Mouse (Mus musculus) embryo, embryonic 10 days (tissue): ENCODE measurements around the gene St6galnac6.

ENCODE experiments used
- DNase-seq: peaks from one replicate; pipeline ENCODE4 v3.0.0-alpha.2; 2015; ENCODE audit warnings: low spot score

The St6galnac6 gene

DNA sequence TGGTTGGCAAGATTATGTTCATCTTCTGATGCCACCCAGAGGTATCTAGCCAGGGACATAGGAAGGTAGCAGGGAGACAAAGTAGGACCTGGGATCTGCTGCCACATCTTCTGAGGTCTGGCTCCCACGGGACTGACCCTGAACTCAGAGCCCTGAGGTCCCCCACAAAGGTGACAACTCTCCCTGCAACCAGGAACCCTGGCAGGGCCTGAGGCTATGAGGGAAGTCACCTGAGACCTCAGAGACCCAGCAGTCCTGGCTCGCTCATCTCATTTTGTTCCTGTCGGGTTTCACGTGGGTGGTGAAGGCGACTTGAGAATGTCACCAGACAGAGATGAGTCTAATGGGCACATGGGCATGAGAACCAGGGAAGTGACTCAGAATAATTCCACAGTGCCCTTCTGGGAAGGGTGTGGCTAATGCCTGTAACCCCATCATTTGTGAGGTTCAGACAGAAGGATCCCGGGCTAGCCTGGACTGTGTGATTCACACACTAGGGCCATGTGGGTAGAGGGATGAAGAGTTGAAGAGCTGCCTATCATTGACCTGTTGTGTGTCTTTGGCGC, 14.3 kb upstream of the St6galnac6 start:
- DNase-seq: no peak

DNA sequence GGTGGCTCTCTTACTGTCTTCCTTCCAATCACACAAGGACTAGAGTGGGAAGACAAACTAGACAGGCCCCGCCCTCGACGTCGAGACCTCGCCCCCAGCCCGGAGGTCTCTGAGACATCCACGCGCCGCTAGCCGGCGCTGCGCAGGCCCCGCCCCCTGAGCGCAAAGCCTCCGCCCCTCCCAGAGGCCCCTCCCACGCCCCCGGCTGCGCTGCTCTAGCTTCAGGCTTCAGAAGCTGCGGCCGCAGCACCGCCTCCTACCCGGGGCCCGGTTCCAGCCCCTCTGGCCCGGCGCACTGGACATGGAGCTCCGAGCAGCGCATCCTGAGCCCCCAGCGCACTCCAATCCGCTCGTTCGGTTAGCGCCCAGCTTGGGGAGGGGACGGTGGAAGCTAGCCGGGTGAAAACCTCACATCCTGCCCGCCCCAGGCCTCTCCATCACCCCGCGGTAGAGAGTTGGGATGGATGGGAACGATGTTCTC, 12.6 kb upstream of the St6galnac6 start, which contains the start of gene St6galnac4:
St6galnac4 (plus strand) TSS at position 225 of the 481 bp plus-strand sequence.
- peak; percentile 92 for DNase-seq

- DNase-seq: no peak
Observed at GRCm38 (mm10) chr2:32587731-32588321, 11.7 kb upstream of the St6galnac6 start.

- no peak for DNase-seq
Observed at GRCm38 (mm10) chr2:32589213-32589795, 10.2 kb upstream of the St6galnac6 start.

DNA sequence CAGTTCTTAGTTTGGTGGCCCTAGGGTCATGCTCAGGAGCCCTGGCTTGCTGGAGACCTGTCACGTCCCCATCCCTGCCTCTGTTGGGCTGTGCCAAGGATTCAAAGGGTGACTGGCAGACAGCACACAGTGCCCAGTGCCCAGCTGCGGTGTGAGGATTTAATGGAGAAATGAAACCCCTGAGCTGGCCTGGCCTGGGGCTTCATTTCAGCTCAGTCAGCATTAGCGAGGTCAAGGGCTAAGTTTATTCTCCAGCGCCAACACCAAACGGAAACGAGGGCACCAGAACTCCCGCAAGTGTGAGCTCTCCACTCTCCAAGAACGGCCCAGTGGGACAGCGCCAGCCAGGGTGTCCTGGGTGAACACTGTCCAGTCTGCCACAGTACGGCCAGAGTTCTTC, 9.3 kb upstream of the St6galnac6 start:
- DNase-seq: no peak

GRCm38 (mm10) chr2:32591249-32591648, 8.3 kb upstream of the St6galnac6 start:
- no peak for DNase-seq

DNA sequence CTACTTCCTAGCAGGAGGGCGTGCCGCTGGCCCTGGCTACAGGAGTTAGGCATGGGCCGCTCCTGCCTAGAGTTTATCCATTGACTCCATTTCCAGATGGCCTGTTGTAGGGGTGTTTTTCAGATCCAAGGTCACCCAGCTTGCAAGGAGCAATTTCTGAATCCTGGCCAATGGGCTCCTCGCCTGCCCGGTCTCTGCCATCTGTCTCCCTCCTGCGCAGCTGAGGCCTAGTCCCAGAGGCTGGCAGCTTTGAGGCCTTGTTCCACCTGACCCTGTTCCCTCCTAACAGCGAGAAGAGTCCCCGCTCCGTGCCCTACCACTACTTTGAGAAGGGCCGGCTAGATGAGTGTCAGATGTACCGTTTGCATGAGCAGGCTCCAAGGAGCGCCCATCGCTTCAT, 2.8 kb upstream of the St6galnac6 start:
- DNase-seq: no peak

DNA sequence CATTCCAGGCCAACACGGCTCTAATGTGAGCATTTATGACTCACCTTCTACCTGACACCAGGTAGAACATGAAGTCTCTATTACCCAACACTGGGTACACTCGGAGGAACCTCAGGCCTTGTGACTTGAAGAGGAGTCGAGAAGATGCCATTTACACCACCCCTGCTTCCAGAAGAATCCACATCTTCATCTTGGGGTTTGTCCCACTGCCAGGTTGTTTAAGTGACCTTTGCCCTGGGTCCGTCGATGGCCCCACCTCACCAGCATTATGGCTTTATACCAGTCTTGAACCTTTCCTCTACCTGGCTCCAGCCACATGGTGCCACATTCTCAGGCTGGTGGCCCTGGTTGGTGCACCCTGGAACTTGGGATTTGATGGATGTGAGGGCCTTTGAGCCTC, 2.3 kb upstream of the St6galnac6 start:
- DNase-seq: no peak

- no peak for DNase-seq
Observed at GRCm38 (mm10) chr2:32597699-32598098, 1.8 kb upstream of the St6galnac6 start.

- no peak for DNase-seq
Observed at GRCm38 (mm10) chr2:32598506-32598905, 1.0 kb upstream of the St6galnac6 start.

- peak; percentile 74 for DNase-seq
Observed at GRCm38 (mm10) chr2:32601417-32602065, 2.0 kb downstream of the St6galnac6 start.

GRCm38 (mm10) chr2:32602600-32603054, 3.1 kb downstream of the St6galnac6 start:
- peak; percentile 92 for DNase-seq

GRCm38 (mm10) chr2:32604631-32605030, 5.1 kb downstream of the St6galnac6 start:
- no peak for DNase-seq

DNA sequence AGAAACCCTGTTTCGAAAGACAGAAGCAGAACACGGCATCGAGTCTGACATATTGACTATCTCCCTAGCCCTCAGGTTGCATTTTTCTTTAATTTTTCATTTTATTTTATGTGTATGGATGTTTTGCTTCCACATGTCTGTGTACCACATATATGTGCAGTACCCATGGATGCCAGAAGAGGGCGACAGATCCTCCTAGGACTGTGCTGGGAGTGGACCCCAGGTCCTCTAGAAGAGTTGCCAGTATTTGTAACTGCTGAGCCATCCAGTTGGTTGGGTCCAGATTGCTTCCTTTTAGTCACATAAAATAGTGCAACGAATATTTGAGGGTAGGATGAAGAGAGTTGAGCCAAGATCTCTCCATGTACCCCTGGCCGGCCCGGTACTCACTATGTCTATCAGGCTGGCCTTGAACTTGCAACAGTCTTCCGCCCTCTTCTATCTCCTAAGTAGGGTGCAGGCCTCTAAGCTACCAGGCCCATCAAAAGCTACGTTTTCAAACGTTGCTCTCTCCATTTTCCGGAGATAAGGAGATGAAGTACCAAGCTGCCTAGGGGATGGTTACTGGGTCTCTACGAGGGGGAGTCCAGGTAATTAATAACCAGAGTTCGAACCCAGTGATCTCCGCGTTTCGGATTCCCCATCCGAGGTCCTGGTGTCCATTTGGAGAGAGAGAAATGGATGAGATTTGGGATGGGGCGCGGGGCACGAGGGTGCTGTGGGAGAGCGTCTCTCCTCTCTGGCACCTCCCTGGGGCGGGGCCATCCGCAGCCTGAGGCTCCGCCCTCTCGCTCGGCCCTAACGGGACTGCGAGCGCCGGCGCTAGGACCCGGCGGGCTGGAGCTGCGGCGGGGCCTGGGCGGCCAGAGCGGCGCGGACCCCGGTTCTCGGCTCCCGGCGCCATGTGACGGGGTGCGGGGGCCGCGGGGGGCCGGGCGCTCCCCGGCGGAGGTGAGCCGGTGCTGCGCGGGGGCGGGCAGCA, 6.9 kb downstream of the St6galnac6 start:
- peak; percentile 89 for DNase-seq

DNA sequence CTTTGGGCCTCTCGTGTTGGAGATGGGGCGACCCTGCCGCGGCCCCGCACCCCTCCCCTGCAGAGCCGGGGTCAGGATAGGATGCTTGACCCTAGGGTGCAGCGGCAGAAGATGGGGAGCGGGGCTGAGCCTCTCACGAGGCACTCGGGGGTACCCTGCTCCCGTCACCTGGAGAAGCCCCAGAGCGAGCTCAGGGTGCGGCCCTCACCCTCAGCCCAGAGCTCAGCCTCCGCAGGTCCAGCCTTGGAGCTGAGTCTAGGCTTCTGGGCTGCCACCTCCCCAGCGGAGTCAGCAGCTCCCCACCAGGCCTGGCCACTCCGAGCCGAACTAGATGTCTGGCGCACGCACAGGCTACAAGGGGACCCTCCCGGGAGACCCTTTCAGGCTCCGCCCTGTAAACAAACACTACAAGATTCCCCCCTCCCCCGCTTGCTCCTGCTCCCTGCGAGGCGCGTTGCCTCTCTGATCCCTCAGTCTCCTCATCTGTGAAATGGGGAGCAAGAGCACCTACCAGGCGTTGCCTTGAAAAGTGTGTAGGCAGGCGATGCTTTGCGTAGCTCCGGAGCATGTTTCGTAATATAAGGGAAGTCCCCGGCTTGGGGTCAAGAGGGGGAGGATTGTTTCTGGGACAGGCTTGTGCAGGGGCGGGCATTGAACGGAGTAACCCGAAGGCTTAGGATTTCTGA, 7.9 kb downstream of the St6galnac6 start:
- DNase-seq: peak; percentile 71

DNA sequence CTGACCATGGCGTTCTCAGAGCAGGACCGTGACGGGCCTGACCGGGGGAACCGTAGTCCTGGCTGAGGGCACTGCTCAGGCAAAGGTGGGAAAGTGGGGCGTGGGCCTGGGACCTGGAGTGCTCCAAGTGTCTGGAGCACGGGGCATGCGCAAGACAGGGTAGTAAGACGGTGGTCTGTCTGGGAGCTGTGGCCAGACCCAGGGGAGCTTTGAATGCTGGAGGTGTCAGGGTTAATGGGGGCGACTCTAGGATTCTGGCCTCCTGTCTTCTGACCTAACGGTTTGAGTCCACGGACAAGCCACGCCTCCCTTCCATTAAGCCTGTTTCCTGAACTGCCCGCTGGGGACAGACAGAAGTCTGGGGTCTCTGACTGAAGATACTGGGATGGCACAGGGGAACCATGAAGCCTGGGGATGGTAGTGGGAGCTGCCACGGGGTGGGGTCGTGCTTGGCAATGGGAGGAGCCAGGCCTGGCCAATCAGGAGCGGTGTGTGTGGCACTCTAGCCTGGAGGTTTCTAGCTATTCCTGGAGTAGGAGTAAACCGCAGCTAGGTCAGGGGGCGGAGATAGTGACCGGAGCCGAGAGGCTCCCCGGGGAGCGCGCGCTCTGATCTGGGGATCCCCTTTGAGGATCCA, 8.8 kb downstream of the St6galnac6 start:
- DNase-seq: peak; percentile 85

DNA sequence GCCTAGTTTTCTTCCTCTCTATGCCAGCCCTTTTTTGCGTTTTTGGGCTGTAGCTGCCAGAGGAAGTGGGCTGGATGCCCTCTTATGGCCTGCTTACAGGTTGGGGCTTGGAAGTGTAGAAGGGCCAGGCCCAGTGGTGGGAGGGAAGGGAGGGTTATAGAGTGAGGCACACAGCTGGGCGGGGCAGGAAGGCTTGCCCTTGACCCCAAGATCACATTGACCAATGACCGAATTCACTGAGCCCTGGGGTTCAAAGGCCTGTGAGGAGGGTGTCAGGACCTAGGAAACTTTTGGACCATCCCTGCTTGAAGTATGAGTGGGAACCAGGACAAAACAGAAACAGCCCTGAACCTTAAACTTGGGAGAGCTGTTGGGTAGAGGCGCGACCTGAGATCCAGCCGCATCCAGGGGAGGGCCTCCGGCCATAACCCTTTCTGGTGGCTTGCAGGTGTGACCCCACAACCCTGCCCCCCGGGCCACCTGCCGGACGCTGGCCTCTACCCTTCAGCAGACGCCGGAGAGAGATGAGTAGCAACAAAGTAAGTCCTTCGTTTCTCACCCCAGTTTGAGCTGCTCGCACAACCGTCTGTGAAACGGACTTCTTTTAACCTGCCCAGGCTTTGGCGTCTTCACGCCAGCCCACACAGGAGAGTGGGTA, 9.4 kb downstream of the St6galnac6 start:
- DNase-seq: peak; percentile 52

GRCm38 (mm10) chr2:32610610-32611229, 11.2 kb downstream of the St6galnac6 start:
- DNase-seq: no peak

DNA sequence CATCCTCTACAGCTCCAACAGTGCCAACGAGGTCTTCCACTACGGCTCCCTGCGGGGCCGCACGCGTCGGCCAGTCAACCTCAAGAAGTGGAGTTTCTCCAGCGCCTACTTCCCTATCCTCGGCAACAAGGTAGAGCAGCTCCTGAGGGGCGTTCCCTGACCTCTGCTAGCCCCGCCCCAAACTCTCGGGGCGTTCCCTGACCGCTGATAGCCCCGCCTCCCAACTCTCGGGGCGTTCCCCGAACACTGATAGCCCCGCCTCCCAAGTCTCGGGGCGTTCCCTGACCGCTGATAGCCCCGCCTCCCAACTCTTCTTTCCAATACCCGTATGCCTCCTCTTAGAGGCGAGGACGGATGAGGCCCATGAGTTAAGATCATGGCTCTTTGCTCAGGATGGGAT, 12.8 kb downstream of the St6galnac6 start:
- no peak for DNase-seq

DNA sequence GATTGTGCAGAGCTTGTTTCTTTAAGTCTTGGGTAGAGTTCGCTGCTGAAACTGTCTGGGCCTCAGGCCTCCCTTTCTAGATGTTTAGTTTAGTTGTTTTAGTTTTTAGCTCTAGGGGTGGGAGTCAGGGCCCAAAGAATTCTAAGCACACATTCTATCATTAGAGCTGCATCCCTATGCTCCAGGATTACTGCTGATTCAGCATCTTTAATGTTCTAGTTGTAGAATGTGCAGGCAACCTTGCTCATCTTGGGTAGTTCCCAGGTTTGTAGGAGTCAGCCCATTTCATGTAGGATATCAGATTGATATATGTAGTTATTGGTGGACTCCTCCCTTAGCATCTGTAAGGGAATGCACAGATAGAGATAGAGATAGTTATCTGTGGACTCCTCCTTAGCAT, 17.6 kb downstream of the St6galnac6 start:
- no peak for DNase-seq
